Mouse (Mus musculus): ENCODE data around the gene Tsr3. TPM values are rescaled to one million over a fixed set of nuclear protein-coding genes. Genes with fewer than 3 reads are reported as not detected.
A peak's percentile ranks its signal among the peaks of the same experiment; 100 is the strongest.

The Tsr3 gene
- polyA plus RNA-seq, 1 experiment = 13.3 TPM

DNA sequence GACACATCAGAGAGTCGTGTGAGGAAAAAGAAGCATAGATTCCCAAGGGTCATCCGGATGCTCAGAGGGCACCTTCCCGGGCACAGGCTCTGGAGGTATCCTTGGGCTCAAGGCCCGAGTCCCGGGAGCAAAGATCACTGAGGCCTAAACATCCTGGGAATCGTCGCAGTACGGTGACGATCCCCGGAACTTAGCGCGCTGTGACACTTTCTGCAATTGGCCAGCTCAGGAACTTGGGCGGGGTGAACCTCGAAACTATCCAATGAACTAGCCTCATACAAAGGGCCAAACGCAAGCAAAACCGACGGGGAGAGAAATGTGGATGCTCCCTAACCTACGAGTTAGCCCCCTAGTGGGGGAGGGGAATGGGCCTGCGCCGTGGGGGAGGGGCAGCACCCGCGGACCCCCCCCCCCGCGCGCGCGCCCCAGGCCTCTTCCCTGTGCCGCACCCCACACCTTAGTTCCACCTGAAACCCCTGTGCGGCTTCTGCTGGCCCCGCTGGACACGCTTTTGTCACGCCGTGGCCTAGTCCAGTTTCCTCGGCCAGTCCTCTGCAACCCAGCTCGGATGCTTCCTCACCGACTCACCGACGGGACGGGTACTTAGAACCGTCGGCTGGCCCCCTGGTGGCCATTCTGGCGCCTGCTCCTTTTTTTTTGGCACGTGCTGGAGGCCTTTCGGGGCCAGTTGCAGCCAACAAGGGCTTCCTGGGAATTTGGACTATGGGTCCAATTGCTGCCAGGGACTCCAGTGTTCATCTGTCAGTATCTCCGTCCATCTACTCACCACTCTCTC lies 33.9 kb downstream of the Tsr3 start:
- WGBS = 1% methylated on average over 45 of the region's 45 CpGs
- Histone ChIP-seq H3K36me3 (ENCODE audit: control insufficient read depth, insufficient read depth, low read length) (peaks cover 1% of the 10 kb centered on the region), H3K27me3 (ENCODE audit: control insufficient read depth, insufficient read depth, low read length) (no peaks in the 10 kb centered on the region), H3K27ac (ENCODE audit: insufficient read depth, low read depth, low read length) (peak overlapping the region; percentile 99), H3K4me3 (ENCODE audit: low read depth, low read length) (peak overlapping the region; percentile 88), H3K4me1 (ENCODE audit: control insufficient read depth, insufficient read depth, insufficient read length, low read length) (peaks cover 21% of the 10 kb centered on the region; the same call in 1 of the 2 replicates)
- peak; percentile 55; the same call in 1 of the 2 replicates for TF ChIP-seq POLR2A (IDR thresholded peaks at IDR 0.05; ENCODE audit: low read depth, low read length)
- TF ChIP-seq CTCF (IDR thresholded peaks at IDR 0.05; ENCODE audit: extremely low read depth, insufficient read length, insufficient replicate concordance, low read depth, low read length) = peak; percentile 85

DNA sequence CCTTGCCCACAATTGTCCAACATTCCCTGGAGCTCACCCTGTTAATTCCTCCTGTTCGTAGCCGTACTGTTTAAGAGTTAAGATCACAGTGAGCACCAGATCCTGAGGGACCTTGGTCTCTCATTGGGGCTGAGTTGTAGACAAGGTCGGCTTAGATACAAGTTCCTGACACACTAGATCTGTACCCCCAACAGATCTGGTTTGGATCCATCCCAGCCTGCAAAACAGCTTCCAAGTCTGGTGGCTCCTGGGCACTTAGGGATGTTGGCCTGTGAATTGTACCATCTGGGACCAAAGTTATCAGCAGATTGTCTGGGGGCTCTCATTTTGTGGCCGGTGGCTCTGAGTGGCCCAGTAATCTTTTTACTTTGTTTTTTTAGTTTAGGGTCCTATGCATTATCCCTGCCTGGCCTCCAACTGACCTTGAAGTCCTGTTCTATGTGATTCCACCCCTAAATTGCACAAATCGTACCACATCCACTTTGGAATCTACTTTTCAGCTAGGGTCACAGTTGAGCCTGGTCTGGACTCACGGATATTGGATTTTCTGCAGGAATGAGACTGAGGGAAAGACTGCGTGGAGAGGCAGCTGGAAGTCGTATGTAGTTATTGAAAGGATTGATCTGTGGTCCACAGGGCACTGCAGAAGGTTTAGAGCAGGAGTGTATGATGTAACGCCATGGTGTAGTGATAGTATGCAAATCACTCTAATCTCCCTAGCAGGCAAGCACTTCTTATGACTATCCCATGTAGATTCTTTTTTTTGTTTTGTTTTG lies 34.8 kb downstream of the Tsr3 start, which contains the start of gene Ube2i:
TSS of gene Ube2i (minus strand) at position 52 of the 776 bp plus-strand sequence.
- Histone ChIP-seq H3K36me3 (ENCODE audit: control insufficient read depth, insufficient read depth, low read length) (no peaks in the 10 kb centered on the region), H3K27ac (ENCODE audit: insufficient read depth, low read depth, low read length) (peak within 1 kb of the TSS; percentile 99), H3K4me3 (ENCODE audit: low read depth, low read length) (peak within 1 kb of the TSS; percentile 88), H3K27me3 (ENCODE audit: control insufficient read depth, insufficient read depth, low read length) (no peaks in the 10 kb centered on the region), H3K4me1 (ENCODE audit: control insufficient read depth, insufficient read depth, insufficient read length, low read length) (peaks cover 17% of the 10 kb centered on the region; the same call in 1 of the 2 replicates)
- TF ChIP-seq POLR2A (IDR thresholded peaks at IDR 0.05; ENCODE audit: low read depth, low read length) = no peak
- TF ChIP-seq CTCF (IDR thresholded peaks at IDR 0.05; ENCODE audit: extremely low read depth, insufficient read length, insufficient replicate concordance, low read depth, low read length) = no peak
- 79% methylated on average over 9 of the region's 9 CpGs for WGBS

DNA sequence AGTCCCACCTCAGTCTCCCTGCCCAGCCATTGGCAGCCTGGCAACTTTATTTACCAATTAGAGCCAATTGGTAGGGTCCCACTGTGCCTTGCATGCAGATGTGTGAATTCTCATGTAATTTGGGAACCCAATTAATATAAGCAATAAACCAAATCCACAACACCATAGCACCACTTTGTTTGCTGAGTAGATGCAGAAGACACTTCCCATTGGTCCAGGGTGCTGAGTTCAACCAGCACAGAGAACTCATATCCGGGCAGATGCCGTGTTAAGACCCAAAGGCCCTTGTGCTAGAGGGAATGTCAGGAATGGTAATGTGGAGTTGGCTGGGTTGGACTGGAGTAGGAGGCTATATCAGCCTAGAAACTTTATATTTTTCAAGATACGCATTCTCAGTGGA lies 35.9 kb downstream of the Tsr3 start:
- no peak overlapping the region for H3K27ac ChIP-seq (ENCODE audit: insufficient read depth, low read depth, low read length)
- WGBS = 96% methylated on average over 3 of the region's 3 CpGs
- H3K4me3 ChIP-seq (ENCODE audit: low read depth, low read length) = no peak overlapping the region
- TF ChIP-seq POLR2A (IDR thresholded peaks at IDR 0.05; ENCODE audit: low read depth, low read length) (no peak), CTCF (IDR thresholded peaks at IDR 0.05; ENCODE audit: extremely low read depth, insufficient read length, insufficient replicate concordance, low read depth, low read length) (no peak)
- no peaks in the 10 kb centered on the region for H3K36me3 ChIP-seq (ENCODE audit: control insufficient read depth, insufficient read depth, low read length)
- peaks cover 12% of the 10 kb centered on the region; the same call in 1 of the 2 replicates for H3K4me1 ChIP-seq (ENCODE audit: control insufficient read depth, insufficient read depth, insufficient read length, low read length)
- no peaks in the 10 kb centered on the region for H3K27me3 ChIP-seq (ENCODE audit: control insufficient read depth, insufficient read depth, low read length)

DNA sequence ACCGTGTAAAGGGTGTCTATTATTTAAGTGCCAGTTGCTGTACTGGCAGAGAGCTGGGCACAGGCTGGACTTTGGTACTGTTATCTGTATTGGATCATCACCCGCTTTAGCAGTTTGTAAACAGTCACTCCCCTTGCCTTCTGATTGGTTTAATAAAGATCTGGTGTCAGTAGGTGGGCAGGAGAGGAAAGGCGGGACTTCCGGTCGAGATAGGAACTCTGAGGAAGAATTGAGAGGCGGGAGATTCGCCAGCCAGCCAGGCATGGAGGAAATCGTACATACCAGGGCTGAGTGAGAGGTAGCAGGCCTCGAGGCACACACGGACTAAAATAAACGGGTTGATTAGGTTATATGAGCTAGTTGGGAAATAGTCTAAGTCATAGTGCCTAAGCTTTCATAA lies 42.2 kb downstream of the Tsr3 start:
- Histone ChIP-seq H3K27me3 (ENCODE audit: control insufficient read depth, insufficient read depth, low read length) (no peaks in the 10 kb centered on the region), H3K4me3 (ENCODE audit: low read depth, low read length) (no peak overlapping the region), H3K36me3 (ENCODE audit: control insufficient read depth, insufficient read depth, low read length) (no peaks in the 10 kb centered on the region), H3K4me1 (ENCODE audit: control insufficient read depth, insufficient read depth, insufficient read length, low read length) (peaks cover 5% of the 10 kb centered on the region; the same call in 1 of the 2 replicates), H3K27ac (ENCODE audit: insufficient read depth, low read depth, low read length) (peak overlapping the region; percentile 74; the same call in 1 of the 2 replicates)
- 9% methylated on average over 11 of the region's 11 CpGs for WGBS
- TF ChIP-seq POLR2A (IDR thresholded peaks at IDR 0.05; ENCODE audit: low read depth, low read length) = no peak
- TF ChIP-seq CTCF (IDR thresholded peaks at IDR 0.05; ENCODE audit: extremely low read depth, insufficient read length, insufficient replicate concordance, low read depth, low read length) = no peak

DNA sequence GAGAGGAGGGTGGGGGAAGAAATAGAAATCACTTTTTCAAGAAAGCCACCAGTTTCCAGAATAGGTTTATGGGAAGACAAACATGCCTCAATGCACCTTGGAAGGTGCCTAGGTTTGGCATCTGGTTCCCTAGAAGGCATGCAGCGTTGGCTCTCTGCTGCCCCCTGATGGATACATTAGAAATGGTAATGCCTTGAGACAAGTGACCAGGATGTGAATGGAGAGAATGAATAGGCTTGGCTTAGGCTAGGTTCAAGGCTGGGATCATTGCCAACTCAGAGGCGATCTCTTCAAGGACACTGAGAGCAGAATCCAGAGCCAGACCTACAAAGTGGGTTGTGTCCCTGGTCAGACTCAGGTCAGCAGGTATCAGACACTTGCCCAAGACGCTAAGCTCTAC lies 45.1 kb downstream of the Tsr3 start:
- H3K36me3 ChIP-seq (ENCODE audit: control insufficient read depth, insufficient read depth, low read length) = no peaks in the 10 kb centered on the region
- WGBS = 19% methylated on average over 3 of the region's 3 CpGs
- no peaks in the 10 kb centered on the region for H3K27me3 ChIP-seq (ENCODE audit: control insufficient read depth, insufficient read depth, low read length)
- TF ChIP-seq CTCF (IDR thresholded peaks at IDR 0.05; ENCODE audit: extremely low read depth, insufficient read length, insufficient replicate concordance, low read depth, low read length) = peak; percentile 90; the same call in 1 of the 2 replicates
- no peak for TF ChIP-seq POLR2A (IDR thresholded peaks at IDR 0.05; ENCODE audit: low read depth, low read length)
- no peak overlapping the region for H3K27ac ChIP-seq (ENCODE audit: insufficient read depth, low read depth, low read length)
- peaks cover 5% of the 10 kb centered on the region; the same call in 1 of the 2 replicates for H3K4me1 ChIP-seq (ENCODE audit: control insufficient read depth, insufficient read depth, insufficient read length, low read length)
- no peak overlapping the region for H3K4me3 ChIP-seq (ENCODE audit: low read depth, low read length)

DNA sequence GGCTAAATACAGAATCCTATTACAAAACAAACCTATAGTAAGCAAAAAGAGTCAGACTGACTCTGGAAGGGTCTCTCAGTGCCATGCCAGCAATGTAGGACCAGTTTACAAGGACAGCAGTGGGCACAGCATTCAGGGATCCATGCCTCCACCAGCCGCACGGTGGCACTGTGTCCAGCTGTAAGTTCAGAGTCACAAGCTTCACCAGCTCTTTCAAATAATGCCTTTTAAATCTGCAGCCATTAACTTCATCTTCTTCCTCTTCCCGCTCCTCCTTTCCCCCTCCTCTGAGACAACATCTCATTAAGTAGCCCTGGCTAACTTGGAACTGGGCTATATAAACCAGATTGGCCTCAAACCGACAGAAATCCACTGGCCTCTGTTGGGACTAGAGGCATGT lies 48.9 kb downstream of the Tsr3 start:
- WGBS = 14% methylated on average over 4 of the region's 4 CpGs
- TF ChIP-seq POLR2A (IDR thresholded peaks at IDR 0.05; ENCODE audit: low read depth, low read length) (no peak), CTCF (IDR thresholded peaks at IDR 0.05; ENCODE audit: extremely low read depth, insufficient read length, insufficient replicate concordance, low read depth, low read length) (peak; percentile 62; the same call in 1 of the 2 replicates)

DNA sequence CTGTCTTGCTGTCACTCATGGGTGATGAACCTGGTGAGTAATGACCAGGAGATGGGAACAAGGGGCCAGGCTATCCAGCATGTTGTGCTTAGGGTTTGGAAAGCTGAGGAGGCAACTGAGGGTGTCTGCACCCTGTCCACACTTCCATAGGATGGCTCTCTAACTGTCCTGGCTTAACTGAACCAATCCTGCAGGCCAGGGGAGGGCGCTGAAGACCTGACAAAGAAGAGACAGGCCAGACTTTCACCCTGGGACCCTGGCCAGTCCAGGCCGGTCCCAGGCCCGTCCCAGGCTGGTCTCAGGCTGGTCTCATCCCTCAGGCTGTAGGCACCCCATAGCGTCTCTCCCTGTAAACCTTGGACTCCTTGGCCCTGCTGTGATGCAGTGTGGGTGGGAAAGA lies 50.4 kb downstream of the Tsr3 start:
- Histone ChIP-seq H3K27ac (ENCODE audit: insufficient read depth, low read depth, low read length) (no peak overlapping the region), H3K4me3 (ENCODE audit: low read depth, low read length) (no peak overlapping the region), H3K36me3 (ENCODE audit: control insufficient read depth, insufficient read depth, low read length) (no peaks in the 10 kb centered on the region), H3K27me3 (ENCODE audit: control insufficient read depth, insufficient read depth, low read length) (no peaks in the 10 kb centered on the region), H3K4me1 (ENCODE audit: control insufficient read depth, insufficient read depth, insufficient read length, low read length) (no peaks in the 10 kb centered on the region)
- TF ChIP-seq POLR2A (IDR thresholded peaks at IDR 0.05; ENCODE audit: low read depth, low read length) = no peak
- no peak for TF ChIP-seq CTCF (IDR thresholded peaks at IDR 0.05; ENCODE audit: extremely low read depth, insufficient read length, insufficient replicate concordance, low read depth, low read length)
- 28% methylated on average over 4 of the region's 4 CpGs for WGBS

More for the DNA sequence above, 48.9 kb downstream of the Tsr3 start:
- H3K36me3 ChIP-seq (ENCODE audit: control insufficient read depth, insufficient read depth, low read length) = no peaks in the 10 kb centered on the region
- H3K27ac ChIP-seq (ENCODE audit: insufficient read depth, low read depth, low read length) = no peak overlapping the region
- H3K4me1 ChIP-seq (ENCODE audit: control insufficient read depth, insufficient read depth, insufficient read length, low read length) = no peaks in the 10 kb centered on the region
- no peaks in the 10 kb centered on the region for H3K27me3 ChIP-seq (ENCODE audit: control insufficient read depth, insufficient read depth, low read length)
- H3K4me3 ChIP-seq (ENCODE audit: low read depth, low read length) = no peak overlapping the region

Other genes with a start within 250 kb of the Tsr3 start
- 5.8 and 10.0 TPM in 2 replicates for gene Cramp1l, start 224.4 kb upstream of the Tsr3 start, polyA plus RNA-seq (2012; rRNA removed)
- 4.2 and 8.4 TPM in 2 replicates for gene Ift140, start 224.1 kb upstream of the Tsr3 start, polyA plus RNA-seq (2012; rRNA removed)
- gene Tmem204, start 156.6 kb upstream of the Tsr3 start, polyA plus RNA-seq (2012; rRNA removed) = 9.7 and 17.7 TPM in 2 replicates
- 7.3 and 8.9 TPM in 2 replicates for gene Telo2, start 124.2 kb upstream of the Tsr3 start, polyA plus RNA-seq (2012; rRNA removed)
- gene Ptx4, start 119.4 kb upstream of the Tsr3 start, polyA plus RNA-seq (2012; rRNA removed) = 0.10 TPM in 1 of 2 replicates, not detected in the other
- gene Clcn7, start 106.8 kb upstream of the Tsr3 start, polyA plus RNA-seq (2012; rRNA removed) = 9.5 and 15.9 TPM in 2 replicates
- gene Ccdc154, start 77.7 kb upstream of the Tsr3 start, polyA plus RNA-seq (2012; rRNA removed) = 0.06 TPM in 1 of 2 replicates, not detected in the other
- gene Gm38655, start 64.7 kb upstream of the Tsr3 start, polyA plus RNA-seq (2012; rRNA removed) = 0.33 and 0.46 TPM in 2 replicates
- gene BC003965, start 55.6 kb upstream of the Tsr3 start, polyA plus RNA-seq (2012; rRNA removed) = 5.4 and 6.3 TPM in 2 replicates
- 7.1 and 11.7 TPM in 2 replicates for gene Unkl, start 51.8 kb upstream of the Tsr3 start, polyA plus RNA-seq (2012; rRNA removed)
- gene Gnptg, start within 50 bp of the Tsr3 start, polyA plus RNA-seq (2012; rRNA removed) = 21.0 and 29.3 TPM in 2 replicates
- gene Baiap3, start 16.2 kb downstream of the Tsr3 start, polyA plus RNA-seq (2012; rRNA removed) = 10.1 TPM in 2 replicates
- gene Ube2i, start 34.5 kb downstream of the Tsr3 start, polyA plus RNA-seq (2012; rRNA removed) = 24.8 and 50.8 TPM in 2 replicates
- not detected in 2 replicates for gene Prss34, start 58.2 kb downstream of the Tsr3 start, polyA plus RNA-seq (2012; rRNA removed)
- not detected in 2 replicates for gene Prss28, start 68.5 kb downstream of the Tsr3 start, polyA plus RNA-seq (2012; rRNA removed)
- gene Prss29, start 78.5 kb downstream of the Tsr3 start, polyA plus RNA-seq (2012; rRNA removed) = not detected in 2 replicates
- gene Tpsab1, start 105.4 kb downstream of the Tsr3 start, polyA plus RNA-seq (2012; rRNA removed) = 0.39 TPM in 1 of 2 replicates, not detected in the other
- gene Tpsb2, start 126.1 kb downstream of the Tsr3 start, polyA plus RNA-seq (2012; rRNA removed) = 3.8 TPM in 1 of 2 replicates, not detected in the other
- gene Tpsg1, start 129.1 kb downstream of the Tsr3 start, polyA plus RNA-seq (2012; rRNA removed) = 15.8 and 59.6 TPM in 2 replicates
- 17.8 and 19.6 TPM in 2 replicates for gene Cacna1h, start 193.6 kb downstream of the Tsr3 start, polyA plus RNA-seq (2012; rRNA removed)
- not detected in 2 replicates for gene Tekt4, start 214.4 kb downstream of the Tsr3 start, polyA plus RNA-seq (2012; rRNA removed)